Mouse (Mus musculus): ENCODE measurements at regions not wholly inside any gene's neighbourhood (a gene's known extent, or its start where the extent isn't known, plus 50 kb on each side); places are given as distances from the start of the nearest gene placed in this dataset.
A peak's percentile ranks its signal among the peaks of the same experiment; 100 is the strongest.

GRCm38 (mm10) chr1:130279180-130279579, 143.6 kb downstream of the Cd55b start:
- Histone ChIP-seq H3K27me3 (ENCODE audit: control insufficient read depth in 1 of 2, insufficient read depth in 2 of 2, low read length in 2 of 2) (no peaks in the 10 kb centered on the region), H3K9me3 (replicated peaks; ENCODE audit: insufficient read depth, low read length) (no peaks in the 10 kb centered on the region), H3K4me3 (ENCODE audit: control insufficient read depth in 1 of 2, insufficient read depth in 1 of 2, low read depth in 2 of 2, low read length in 2 of 2) (no peak overlapping the region), H3K9ac (ENCODE audit: control insufficient read depth, low read depth, low read length, poor library complexity, severe bottlenecking) (no peak overlapping the region), H3K36me3 (ENCODE audit: control insufficient read depth in 1 of 2, insufficient read depth in 2 of 2, low read length in 2 of 2) (peaks cover 0 to 41% of the 10 kb centered on the region in 2 experiments; a peak in 2 of 4 replicates), H3K4me1 (ENCODE audit: control insufficient read depth in 1 of 2, insufficient read depth in 2 of 2, low read length in 2 of 2) (peaks cover 11 to 27% of the 10 kb centered on the region in 2 experiments), H3K79me2 (ENCODE audit: control insufficient read depth, insufficient read depth, low read length, poor library complexity) (no peaks in the 10 kb centered on the region), H3K27ac (ENCODE audit: control insufficient read depth, low read depth, low read length) (peak overlapping the region; percentile 33; the same call in 1 of the 2 replicates)
- TF ChIP-seq ETS1 (IDR thresholded peaks at IDR 0.05; ENCODE audit: low read depth, low read length): peak; percentile 65; the same call in 1 of the 2 replicates
- TF ChIP-seq RAD21 (IDR thresholded peaks at IDR 0.05; ENCODE audit: low read depth, low read length): no peak
- TF ChIP-seq EP300 (IDR thresholded peaks at IDR 0.05; ENCODE audit: low read depth in 1 of 2, low read length in 2 of 2): peak; percentile 79 to 92
- TF ChIP-seq TAL1 (IDR thresholded peaks at IDR 0.05; ENCODE audit: low read length): peak; percentile 73
- peak; percentile 40; the same call in 1 of the 2 replicates for TF ChIP-seq SIN3A (IDR thresholded peaks at IDR 0.05; ENCODE audit: low read length)
- no peak for TF ChIP-seq UBTF (IDR thresholded peaks at IDR 0.05; ENCODE audit: borderline replicate concordance, insufficient read depth, low read depth, low read length)
- TF ChIP-seq MYB (IDR thresholded peaks at IDR 0.05; ENCODE audit: low read depth, low read length): peak; percentile 93
- no peak for TF ChIP-seq RCOR1 (IDR thresholded peaks at IDR 0.05; ENCODE audit: low read depth, low read length)
- no peak for TF ChIP-seq NELFE (IDR thresholded peaks at IDR 0.05; ENCODE audit: low read depth, low read length)
- peak; percentile 75 for TF ChIP-seq GATA1 (IDR thresholded peaks at IDR 0.05; ENCODE audit: low read depth, low read length)
- TF ChIP-seq TCF12 (IDR thresholded peaks at IDR 0.05; ENCODE audit: low read depth, low read length): peak; percentile 86
- no peak for TF ChIP-seq ZC3H11A (IDR thresholded peaks at IDR 0.05; ENCODE audit: low read depth, low read length)
- peak; percentile 60 for DNase-seq (ENCODE audit: low read depth, low spot score)

- DNase-seq (ENCODE audit: low read depth, low spot score): no peak
- no peak for TF ChIP-seq CHD2 (IDR thresholded peaks at IDR 0.05; ENCODE audit: low read length)
- TF ChIP-seq ELF1 (IDR thresholded peaks at IDR 0.05; ENCODE audit: low read depth, low read length): no peak
- TF ChIP-seq EP300 (IDR thresholded peaks at IDR 0.05; ENCODE audit: low read depth in 1 of 2, low read length in 2 of 2): no peak; a peak in 1 of 4 replicates
- no peak for TF ChIP-seq USF1 (IDR thresholded peaks at IDR 0.05; ENCODE audit: low read depth, low read length)
- no peak for TF ChIP-seq NRF1 (IDR thresholded peaks at IDR 0.05; ENCODE audit: insufficient read depth, low read depth, low read length, poor library complexity, severe bottlenecking)
- TF ChIP-seq POLR2AphosphoS2 (IDR thresholded peaks at IDR 0.05; ENCODE audit: low read length): no peak
- peak; percentile 11; the same call in 1 of the 2 replicates for TF ChIP-seq GATA1 (IDR thresholded peaks at IDR 0.05; ENCODE audit: low read depth, low read length)
- TF ChIP-seq ZKSCAN1 (IDR thresholded peaks at IDR 0.05; ENCODE audit: low read depth, low read length): no peak
- TF ChIP-seq POLR2A (IDR thresholded peaks at IDR 0.05; ENCODE audit: control insufficient read depth in 1 of 2, insufficient read depth in 1 of 2, low read depth in 1 of 2, low read length in 2 of 2, poor library complexity in 1 of 2): no peak
- peak; percentile 56 for TF ChIP-seq RCOR1 (IDR thresholded peaks at IDR 0.05; ENCODE audit: low read depth, low read length)
- TF ChIP-seq MAFK (IDR thresholded peaks at IDR 0.05; ENCODE audit: borderline replicate concordance, low read depth, low read length): no peak
- no peak for TF ChIP-seq TBP (IDR thresholded peaks at IDR 0.05; ENCODE audit: low read depth, low read length)
- TF ChIP-seq GABPA (IDR thresholded peaks at IDR 0.05; ENCODE audit: low read depth, low read length): no peak
Measured at GRCm38 (mm10) chr1:130278000-130278536, 144.7 kb downstream of the Cd55b start.

More at GRCm38 (mm10) chr1:130278000-130278536, 144.7 kb downstream of the Cd55b start:
- Histone ChIP-seq H3K27ac (ENCODE audit: control insufficient read depth, low read depth, low read length) (peak overlapping the region; percentile 31; the same call in 1 of the 2 replicates), H3K79me2 (ENCODE audit: control insufficient read depth, insufficient read depth, low read length, poor library complexity) (no peaks in the 10 kb centered on the region), H3K4me3 (ENCODE audit: control insufficient read depth in 1 of 2, insufficient read depth in 1 of 2, low read depth in 2 of 2, low read length in 2 of 2) (no peak overlapping the region), H3K36me3 (ENCODE audit: control insufficient read depth in 1 of 2, insufficient read depth in 2 of 2, low read length in 2 of 2) (peaks cover 0 to 41% of the 10 kb centered on the region in 2 experiments; a peak in 2 of 4 replicates), H3K9me3 (replicated peaks; ENCODE audit: insufficient read depth, low read length) (no peaks in the 10 kb centered on the region), H3K27me3 (ENCODE audit: control insufficient read depth in 1 of 2, insufficient read depth in 2 of 2, low read length in 2 of 2) (no peaks in the 10 kb centered on the region), H3K9ac (ENCODE audit: control insufficient read depth, low read depth, low read length, poor library complexity, severe bottlenecking) (no peak overlapping the region), H3K4me1 (ENCODE audit: control insufficient read depth in 1 of 2, insufficient read depth in 2 of 2, low read length in 2 of 2) (peaks cover 11 to 27% of the 10 kb centered on the region in 2 experiments)

All from MEL (cell line).